Mouse (Mus musculus) layer of hippocampus, postnatal 10 days (tissue): Measurements from ENCODE around the gene Tas2r123. TPM values are rescaled to one million over a fixed set of nuclear protein-coding genes. Genes with fewer than 3 reads are reported as not detected.

Source experiments
- DNase-seq, 2 experiments: peaks; one replicate each; pipeline ENCODE4 v3.0.0; 2021; ENCODE audit warnings: low spot score in 2 of 2
- long read RNA-seq: library from polyadenylated mRNA; stranded (forward); transcript quantifications from one replicate; pipeline ENCODE4 v2.0.0, GENCODE M21; 2023
- total RNA-seq, 2 experiments: library from RNA; stranded (reverse); gene quantifications; 2 replicates each; pipeline ENCODE4 v1.2.3; 2021

Tas2r123 gene
- total RNA-seq, result not detected
- long read RNA-seq, result 0 reads

DNA sequence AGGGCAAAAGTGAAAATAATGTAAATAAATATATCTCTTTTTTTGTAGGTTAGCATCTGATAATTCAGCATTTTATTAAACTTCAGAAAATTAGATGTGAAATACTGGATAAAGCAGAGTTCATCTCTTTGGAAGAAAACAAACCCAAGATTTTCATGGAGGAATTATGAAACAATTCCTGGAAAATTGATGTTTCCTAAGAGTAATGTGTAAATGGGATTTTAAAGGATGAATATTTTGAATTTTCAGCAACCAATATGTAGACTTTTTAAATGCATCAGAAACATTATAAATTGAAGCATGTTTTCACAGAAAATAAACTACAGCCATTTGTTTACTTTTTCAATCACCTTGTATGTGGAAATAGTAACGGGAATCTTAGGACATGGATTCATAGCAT, at the start of gene Tas2r123:
Gene Tas2r123 (plus strand): TSS at position 301 of the 400 bp plus-strand sequence.
- DNase-seq, result no peak

GRCm38 (mm10) chr6:132802518-132802917, 44.4 kb upstream of the Tas2r123 start, which contains the start of gene Tas2r117:
Tas2r117 (plus strand) TSS chr6:132802818.
- DNase-seq, result no peak

DNA sequence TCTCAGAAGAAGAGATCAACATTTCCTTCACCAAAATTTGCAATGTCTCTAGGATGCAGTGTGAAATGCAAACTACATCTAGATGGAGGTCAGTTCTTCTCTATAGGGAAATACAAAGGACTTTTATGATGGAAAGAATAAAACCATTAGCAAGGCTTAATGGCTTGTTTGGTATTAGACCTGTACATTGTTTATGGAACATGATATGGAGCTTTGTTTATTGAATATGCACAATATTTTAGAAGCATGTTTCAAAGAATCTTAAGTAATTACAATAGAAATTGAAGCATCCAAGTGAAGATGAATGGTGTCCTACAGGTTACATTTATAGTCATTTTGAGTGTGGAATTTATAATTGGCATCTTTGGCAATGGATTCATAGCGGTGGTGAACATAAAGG, 8.2 kb downstream of the Tas2r123 start, which contains the start of gene Tas2r116:
Gene Tas2r116 (plus strand): TSS at position 301 of the 400 bp plus-strand sequence.
- no peak for DNase-seq

DNA sequence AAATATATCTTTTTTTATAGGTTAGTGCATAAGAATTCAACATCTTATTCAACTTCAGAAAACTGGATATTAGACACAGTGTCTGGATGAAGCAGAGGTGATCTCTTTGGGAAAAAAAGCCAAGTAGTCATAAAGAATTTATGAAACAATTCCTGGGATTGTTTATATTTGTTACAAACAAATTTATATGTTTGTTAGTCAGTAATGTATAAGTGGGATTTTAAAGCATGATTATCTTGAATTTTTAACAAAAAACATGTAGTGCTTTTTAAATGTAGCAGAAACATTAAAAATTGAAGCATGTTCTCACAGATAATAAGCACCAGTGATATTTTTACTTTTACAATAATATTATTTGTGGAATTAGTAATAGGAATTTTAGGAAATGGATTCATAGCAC, 20.8 kb downstream of the Tas2r123 start, which contains the start of gene Tas2r110:
Gene Tas2r110 (plus strand): TSS at position 301 of the 400 bp plus-strand sequence.
- no peak for DNase-seq

DNA sequence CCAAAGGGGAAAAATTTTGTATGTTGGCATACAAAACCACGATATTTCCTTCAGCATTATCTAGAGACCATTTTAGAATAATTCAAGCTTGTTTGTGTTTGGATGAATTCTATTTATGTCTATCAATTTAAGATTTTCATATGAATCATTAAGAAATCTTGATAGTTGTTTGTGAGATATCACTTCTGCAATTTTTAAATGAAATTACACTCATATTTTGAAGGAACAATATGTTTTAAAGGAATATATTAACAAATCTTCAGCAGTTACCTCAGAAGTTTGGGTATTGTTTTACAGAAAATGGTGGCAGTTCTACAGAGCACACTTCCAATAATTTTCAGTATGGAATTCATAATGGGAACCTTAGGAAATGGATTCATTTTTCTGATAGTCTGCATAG, 45.8 kb downstream of the Tas2r123 start, which contains the start of gene Tas2r113:
Gene Tas2r113 (plus strand): TSS at position 301 of the 400 bp plus-strand sequence.
- no peak for DNase-seq

Other genes with a start within 250 kb of the Tas2r123 start
- not detected for gene A630073D07Rik, start 195.6 kb upstream of the Tas2r123 start, total RNA-seq
- gene Tas2r120, start 190.2 kb upstream of the Tas2r123 start, total RNA-seq, result not detected
- gene Tas2r121, start 146.1 kb upstream of the Tas2r123 start, total RNA-seq, result not detected
- not detected for gene Tas2r122, start 135.2 kb upstream of the Tas2r123 start, total RNA-seq
- gene Tas2r115, start 109.1 kb upstream of the Tas2r123 start, total RNA-seq, result not detected
- gene Tas2r124, start 92.4 kb upstream of the Tas2r123 start, total RNA-seq, result not detected
- gene Tas2r102, start 85.0 kb upstream of the Tas2r123 start, total RNA-seq, result not detected
- not detected for gene Tas2r136, start 69.0 kb upstream of the Tas2r123 start, total RNA-seq
- gene Tas2r117, start 44.3 kb upstream of the Tas2r123 start, total RNA-seq, result not detected
- gene Tas2r116, start 8.3 kb downstream of the Tas2r123 start, total RNA-seq, result not detected
- not detected for gene Tas2r110, start 20.9 kb downstream of the Tas2r123 start, total RNA-seq
- gene Tas2r113, start 45.9 kb downstream of the Tas2r123 start, total RNA-seq, result not detected
- gene Tas2r125, start 62.5 kb downstream of the Tas2r123 start, total RNA-seq, result not detected
- gene Tas2r129, start 104.0 kb downstream of the Tas2r123 start, total RNA-seq, result not detected
- not detected for gene Tas2r131, start 110.8 kb downstream of the Tas2r123 start, total RNA-seq
- not detected for gene Tas2r109, start 133.8 kb downstream of the Tas2r123 start, total RNA-seq
- not detected for gene Tas2r103, start 190.0 kb downstream of the Tas2r123 start, total RNA-seq
- not detected for gene Tas2r140, start 208.7 kb downstream of the Tas2r123 start, total RNA-seq